Mouse (Mus musculus): Measurements from ENCODE around the gene Pex26.
A peak's percentile ranks its signal among the peaks of the same experiment; 100 is the strongest.

DNA sequence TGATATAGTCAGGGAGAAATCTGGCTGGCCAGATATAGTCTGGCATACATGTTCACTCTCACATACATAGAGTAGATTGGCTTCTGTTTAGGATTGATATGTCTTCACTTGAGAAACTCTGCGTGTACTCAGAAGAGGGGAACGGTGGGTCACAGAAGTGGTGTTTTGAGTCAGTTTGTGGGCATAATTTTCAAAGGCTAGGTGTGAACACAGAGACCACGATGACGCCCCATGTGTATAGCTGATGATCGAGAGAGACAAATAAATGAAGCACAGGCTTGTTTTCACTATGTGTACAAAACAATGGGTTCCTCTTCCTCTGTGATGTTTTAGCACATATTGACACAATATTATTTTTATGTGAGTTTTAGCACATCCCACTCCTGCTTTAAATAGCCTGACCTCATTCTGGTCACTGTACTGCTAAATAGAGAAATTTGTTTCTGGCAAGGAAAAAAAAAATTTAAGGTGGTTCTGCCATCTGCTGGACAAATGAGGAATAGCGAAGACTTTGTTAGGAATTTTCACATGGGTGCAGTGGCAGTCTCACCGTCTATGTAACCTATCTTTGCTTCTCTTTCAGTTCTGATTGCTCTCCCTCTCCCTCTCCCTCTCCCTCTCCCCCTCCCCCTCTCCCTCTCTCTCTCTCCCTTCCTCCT lies 4.6 kb upstream of the Pex26 start:
- TF ChIP-seq CTCF (IDR thresholded peaks at IDR 0.05; ENCODE audit: insufficient read depth, low read length) (peak; percentile 36; the same call in 1 of the 2 replicates), POLR2A (IDR thresholded peaks at IDR 0.05; ENCODE audit: borderline replicate concordance, extremely low read depth, low read depth, low read length) (no peak)

Data from lung, adult 2 months (tissue).